Mouse (Mus musculus) spleen, adult 18-20 months (tissue): ENCODE measurements around the gene Poc1b.

Source experiments
- DNase-seq, 2 experiments: peaks; one replicate each; pipeline ENCODE4 v3.0.0; 2022; ENCODE audit warnings: mixed read lengths in 2 of 2

Gene Poc1b

DNA sequence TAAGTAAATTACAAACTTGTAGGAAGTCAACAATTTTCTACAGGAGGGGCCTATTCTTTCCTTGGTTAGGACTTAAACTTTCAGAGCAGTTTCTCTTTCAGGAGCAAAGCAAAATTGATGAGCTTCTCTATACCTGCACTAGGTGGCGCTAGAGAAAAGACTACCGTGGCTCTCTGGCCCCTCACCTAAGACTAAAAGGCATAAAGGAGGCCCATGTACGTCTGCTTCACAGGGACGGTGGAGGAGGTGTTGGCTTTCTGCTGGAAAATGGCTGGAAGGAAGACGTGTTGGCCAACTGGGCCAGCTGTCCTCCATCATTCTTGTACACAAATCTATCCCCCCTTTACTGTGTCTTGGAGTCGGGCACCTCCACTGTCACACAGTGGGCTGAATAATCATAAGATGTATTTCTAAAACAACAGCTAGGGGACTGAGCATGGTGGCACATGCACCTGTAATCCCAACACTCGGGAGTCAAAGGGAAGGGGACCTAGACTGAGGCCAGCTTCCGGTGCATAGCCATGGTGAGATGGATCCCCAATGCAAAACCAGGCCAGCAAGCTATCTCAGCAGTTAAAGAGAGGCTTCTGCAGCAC lies 55.2 kb downstream of the Poc1b start:
- DNase-seq = peak in 1 of 2 experiments; percentile 23

DNA sequence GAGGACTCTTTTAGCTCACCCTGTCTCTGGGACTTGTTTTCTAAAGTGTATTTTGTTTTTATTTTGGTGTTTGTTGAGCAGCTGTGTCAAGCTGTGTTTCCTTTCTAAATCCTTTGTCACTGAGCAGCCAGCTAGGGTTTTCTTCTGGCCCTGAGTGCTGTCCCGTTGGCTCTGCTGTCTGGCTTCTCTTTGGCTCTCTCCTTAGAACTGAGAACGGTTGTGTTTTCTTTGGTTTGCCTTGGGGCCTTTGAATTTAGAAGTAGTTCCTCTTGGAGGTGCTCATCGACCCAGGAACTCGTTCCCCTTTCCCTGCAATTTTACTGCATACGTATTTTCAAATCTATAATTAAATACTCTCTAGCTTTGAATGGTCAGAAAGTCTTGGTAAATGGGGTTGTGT lies 56.2 kb downstream of the Poc1b start:
- no peak for DNase-seq

GRCm38 (mm10) chr10:99164871-99165477 lies 58.1 kb downstream of the Poc1b start:
- DNase-seq = peak in 1 of 2 experiments; percentile 31

GRCm38 (mm10) chr10:99165751-99166282 lies 59.0 kb downstream of the Poc1b start:
- no peak for DNase-seq

DNA sequence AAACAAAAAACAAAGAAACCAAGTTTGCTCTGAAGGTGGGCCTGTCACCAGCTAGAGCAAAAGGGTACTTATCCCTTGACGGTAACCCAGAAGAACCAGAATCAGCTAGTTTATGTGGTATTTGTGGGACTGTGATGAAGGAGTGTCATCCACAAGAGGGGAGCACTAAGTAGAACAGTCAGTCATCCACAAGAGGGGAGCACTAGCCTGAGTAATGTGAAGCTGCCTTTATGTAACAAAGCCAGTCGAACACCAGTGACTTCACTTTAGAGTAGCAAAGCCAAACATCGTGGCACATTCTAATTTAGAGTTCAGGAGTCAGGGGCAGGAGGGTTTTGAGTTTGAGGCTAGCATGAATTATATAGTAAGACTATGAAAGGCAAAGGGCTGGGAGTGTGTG lies 59.6 kb downstream of the Poc1b start:
- DNase-seq = no peak

DNA sequence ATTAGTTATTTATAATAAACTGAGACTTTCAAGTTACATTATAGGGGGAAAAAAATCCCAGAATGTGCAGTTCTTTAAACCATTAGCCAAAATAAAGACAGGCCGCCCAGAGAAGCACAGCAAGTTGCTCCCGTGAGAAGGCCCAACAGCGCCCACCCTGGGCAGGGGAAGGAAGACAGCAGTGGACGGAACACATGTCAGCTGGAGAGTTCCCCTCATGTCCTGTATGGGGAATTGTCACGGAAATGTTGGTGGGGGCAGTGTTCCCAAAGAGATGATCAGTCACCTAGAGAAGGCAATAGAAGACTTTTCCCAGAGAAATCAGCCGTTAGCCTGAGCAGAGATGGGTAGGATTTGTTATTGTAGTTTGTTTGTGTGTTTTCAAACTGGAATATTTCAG lies 61.6 kb downstream of the Poc1b start:
- DNase-seq = no peak

DNA sequence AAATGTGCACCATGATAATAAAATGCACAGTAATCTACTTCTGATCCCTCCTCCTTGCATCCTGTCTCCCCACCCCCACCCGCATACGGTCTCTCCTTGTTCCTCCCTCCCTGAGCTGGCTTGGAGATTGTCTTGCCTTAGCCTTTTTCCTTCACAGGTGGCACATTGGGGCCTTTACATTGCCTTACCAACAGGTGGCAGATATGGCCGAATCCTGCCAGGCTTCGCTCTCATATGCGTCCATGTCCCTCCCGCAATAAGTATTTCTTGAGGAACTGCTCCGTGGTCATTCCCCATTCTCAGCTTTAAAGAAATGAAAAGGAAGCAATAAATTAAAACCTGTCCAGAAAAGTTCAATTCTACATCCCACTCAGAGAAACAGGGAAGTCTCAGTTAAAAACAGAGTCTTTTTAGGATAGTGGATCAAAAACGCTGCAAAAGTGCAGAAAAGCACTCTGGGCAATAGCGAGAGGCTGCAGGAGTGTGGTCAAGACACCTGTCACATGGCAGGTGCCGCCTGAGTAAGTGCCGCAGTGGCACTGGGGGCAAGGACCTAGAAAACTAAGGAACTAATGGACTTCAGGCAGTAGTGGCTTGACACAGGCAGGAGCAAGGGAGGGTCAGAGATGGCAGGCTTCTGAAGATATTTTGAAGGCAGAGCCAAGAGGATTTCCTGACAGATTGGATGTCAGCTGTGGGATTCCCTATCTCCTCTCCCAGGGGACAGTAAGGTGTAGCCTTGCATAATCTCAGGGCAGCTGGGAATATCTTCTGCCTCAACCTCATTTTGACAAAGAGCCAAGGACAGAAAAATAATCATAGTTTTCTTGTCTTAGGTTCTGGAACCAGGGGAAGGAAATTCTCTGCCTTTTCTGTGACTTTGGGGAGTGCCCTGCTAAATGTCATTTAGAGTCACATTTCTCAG lies 62.3 kb downstream of the Poc1b start:
- no peak for DNase-seq

DNA sequence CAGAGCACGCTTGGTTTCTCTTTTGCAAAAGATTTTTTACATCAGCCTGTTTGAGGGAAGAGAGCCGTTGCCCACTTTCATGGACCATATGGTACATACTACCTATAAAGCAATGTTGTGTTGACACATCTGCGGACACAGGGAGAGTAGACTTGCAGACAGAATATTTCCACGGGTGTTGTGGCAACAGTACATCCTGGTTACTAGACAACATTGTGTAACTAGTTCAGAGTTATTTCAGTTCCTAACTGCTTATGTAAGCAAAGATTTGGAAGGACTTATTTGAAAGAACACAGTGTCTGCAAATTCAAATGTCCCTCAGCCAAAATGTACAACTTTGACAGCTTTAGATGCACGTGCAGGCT lies 62.9 kb downstream of the Poc1b start:
- no peak for DNase-seq

- DNase-seq = peak; percentile 33 to 38
These were observed 65.2 kb downstream of the Poc1b start for GRCm38 (mm10) chr10:99171961-99172497.

DNA sequence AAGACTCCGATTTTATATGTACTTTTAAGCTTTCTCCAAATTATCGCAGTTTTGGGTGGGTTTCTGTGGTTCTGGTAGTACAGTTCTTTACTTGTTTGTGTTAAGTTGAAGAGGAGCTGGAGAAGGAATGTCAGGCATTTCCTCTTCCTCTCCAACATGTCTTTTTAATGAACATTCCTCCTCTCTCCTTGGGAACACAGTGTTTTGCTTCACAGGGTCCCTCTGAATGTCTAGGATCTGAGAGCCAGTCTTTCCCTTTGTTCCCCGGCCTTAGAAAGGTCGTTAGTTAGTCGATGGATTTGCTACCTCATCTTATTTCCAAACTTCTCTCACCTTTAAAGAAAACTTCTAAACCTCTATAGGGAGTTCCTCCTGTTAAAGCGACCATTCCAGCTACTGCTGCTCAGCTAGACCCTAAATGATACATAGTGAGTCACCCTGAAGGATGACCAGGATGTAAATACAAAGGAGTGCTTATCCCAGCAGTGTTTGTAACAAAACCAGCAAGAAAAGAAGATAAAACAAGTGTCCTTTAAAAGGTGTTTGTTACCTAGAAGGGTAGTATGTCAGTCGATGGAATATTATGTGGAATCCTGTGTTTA lies 66.2 kb downstream of the Poc1b start:
- DNase-seq = no peak

- DNase-seq = no peak
These were observed 70.1 kb downstream of the Poc1b start for GRCm38 (mm10) chr10:99176911-99177310.

DNA sequence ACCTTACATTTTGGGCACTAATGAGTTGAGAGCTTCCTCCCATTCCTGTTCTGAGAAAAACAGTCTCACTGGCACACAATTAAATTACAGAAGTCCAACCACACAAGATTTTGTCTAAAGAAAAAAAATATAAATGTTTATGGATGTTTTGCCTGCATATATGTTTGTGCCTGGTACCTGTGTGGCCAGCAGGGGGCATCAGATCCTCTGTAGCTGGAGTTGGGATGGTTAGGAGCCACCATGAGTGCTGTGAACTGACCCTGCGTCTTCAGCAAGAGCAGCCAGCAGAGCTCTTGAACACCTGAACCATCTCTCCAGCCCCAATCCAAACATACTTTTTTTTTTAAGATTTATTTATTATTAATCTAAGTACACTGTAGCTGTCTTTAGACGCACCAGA lies 71.3 kb downstream of the Poc1b start:
- no peak for DNase-seq

DNA sequence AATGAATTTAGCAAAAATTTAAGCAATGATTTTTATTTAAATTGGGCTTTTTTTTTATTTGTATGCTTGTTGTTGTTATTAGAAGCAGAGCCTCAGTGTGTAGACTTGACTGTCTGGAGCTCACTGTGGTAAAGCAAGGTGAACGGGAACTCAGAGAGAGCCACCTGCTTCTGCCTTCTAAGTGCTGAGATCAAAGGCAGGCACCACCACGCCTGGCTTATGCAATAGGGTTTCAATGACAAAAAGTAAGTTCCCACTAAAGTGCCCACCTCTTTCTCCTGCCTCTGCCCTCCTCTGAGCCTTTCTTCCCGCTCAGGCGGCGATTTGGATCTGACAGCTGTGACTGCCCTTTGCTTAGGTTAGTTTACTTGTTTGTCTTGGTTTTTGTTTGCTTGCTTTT lies 72.3 kb downstream of the Poc1b start:
- DNase-seq = no peak

- no peak for DNase-seq
These were observed 72.7 kb downstream of the Poc1b start for GRCm38 (mm10) chr10:99179566-99179965.

- no peak for DNase-seq
These were observed 74.7 kb downstream of the Poc1b start for GRCm38 (mm10) chr10:99181497-99181896.

DNA sequence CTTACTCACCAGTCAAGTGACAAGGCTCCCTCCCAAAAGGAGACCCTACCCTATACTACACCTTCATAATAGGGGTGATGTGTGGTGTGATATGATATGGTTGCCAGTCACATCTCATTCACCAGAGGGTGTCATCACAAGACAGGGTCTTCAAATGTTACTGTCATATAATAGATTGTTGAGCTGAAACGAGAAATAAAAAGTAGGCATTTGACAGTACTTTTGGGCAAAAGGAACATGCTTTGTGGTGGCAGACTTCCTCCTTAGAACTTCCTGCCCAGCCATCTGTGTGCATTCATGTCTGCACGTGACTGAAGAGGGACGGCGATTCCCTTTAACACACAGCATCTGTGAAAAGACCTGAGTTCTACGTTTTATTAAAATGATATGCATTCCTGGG lies 75.3 kb downstream of the Poc1b start:
- DNase-seq = no peak

DNA sequence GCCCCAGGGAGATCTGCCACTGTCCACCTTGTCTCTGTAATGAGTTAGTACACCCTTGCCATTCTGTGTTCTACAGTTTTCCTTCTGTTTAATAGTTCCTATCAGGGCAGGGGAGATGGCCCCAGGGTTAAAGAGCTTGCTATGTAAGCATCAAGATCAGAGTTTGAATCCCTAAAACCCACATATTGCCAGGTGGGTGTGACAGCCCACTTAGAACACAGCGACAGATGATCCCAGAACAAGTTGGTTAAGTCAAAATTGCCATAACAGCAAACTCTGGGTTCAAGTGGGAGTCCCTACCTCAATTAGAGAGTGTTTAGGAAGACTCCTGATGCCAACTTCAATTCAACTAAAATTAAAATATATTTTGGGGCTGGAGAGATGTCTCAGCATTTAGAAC lies 81.3 kb downstream of the Poc1b start:
- no peak for DNase-seq

GRCm38 (mm10) chr10:99188656-99189603 lies 82.1 kb downstream of the Poc1b start:
- no peak for DNase-seq

DNA sequence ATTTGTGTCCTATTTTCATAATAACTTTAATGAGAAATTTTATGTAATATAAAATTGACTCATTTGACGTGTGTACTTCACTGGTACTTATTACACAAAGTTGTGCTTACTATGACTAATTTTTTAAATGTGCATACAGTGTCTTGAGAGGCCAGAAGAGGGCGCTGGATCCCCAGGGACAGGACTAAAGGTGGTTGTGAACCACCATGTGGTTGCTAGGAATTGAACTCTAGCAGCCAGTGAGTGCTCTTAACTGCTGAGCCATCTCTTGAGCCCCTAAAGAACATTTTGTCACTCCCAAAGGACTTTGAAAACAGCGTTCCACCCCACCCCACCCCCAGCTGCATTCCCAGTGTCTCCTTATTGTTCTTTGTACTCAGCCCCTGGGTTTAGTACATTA lies 84.0 kb downstream of the Poc1b start:
- peak; percentile 40 to 70 for DNase-seq

DNA sequence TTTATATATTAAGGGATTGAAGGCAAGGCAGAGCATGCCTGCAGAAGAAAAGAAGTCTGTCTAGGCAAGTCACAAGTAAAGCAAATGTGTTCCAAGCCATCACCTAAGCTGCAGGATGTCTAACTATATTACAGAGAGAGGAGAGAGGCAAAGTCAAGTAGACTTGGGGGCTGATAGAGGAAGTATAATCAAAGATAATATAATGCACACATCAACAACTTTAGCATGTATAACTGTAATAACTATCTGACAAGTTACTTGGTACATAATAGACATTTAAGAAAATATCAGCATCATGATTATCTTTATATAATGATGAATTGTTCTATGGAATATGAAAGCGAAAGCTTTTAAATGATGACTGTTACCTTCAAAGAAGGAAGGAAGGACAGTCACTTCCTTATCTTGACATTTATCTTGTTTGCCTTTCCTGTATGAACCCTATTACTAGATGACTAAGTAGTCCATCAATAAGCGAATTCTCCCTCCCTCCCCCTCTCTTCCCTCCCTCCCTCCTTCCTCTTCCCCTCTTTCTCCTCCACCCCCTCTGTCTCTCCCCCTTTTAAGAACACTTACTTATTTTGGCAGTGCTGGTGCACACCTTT lies 87.7 kb downstream of the Poc1b start:
- DNase-seq = no peak

GRCm38 (mm10) chr10:99196556-99196955 lies 89.7 kb downstream of the Poc1b start:
- DNase-seq = no peak
